12 mouse cellular contexts compared by ENCODE assay signal in genomic region chr2:63280911-63281310, GRCm38 (mm10).
DNase-seq lines count a peak whose midpoint lies in the region.
"Had no signal": no experiment of that assay in that cellular context is flagged by ENCODE, and none has a peak within 500 bp of the region (broad histone marks: within the 10 kb centered on the region; RNA-seq: fewer than 3 reads in every experiment).

No protein-coding gene starts in this region.

- peak; percentile 7 to 34 for DNase-seq in cerebellum, postnatal 14 days
- no peak for DNase-seq in cerebellum, adult 9-10 months
- DNase-seq in kidney, adult 9 months, result peak; percentile 53
- peak; percentile 8 to 29 for DNase-seq in kidney, postnatal 25 days
- DNase-seq in lung, postnatal 25 days (ENCODE audit: low spot score), result no peak
- DNase-seq in ovary, adult 18-20 months (ENCODE audit: low spot score), result no peak
- no peak for DNase-seq in liver
- DNase-seq: adrenal gland, postnatal 14 days; cerebellum, adult 11-12 months; gastrocnemius, postnatal 36 days; heart, postnatal 4 days; thymus, adult 2 months had no signal

Comparison
In these comparisons a context has a peak if more than half of its experiments do, and no peak if none do; other contexts are left out.
1. DNase-seq: peak in cerebellum, postnatal 14 days (2 of 2), kidney, adult 9 months (single experiment) and kidney, postnatal 25 days (2 of 2); none in cerebellum, adult 9-10 months (single experiment), lung, postnatal 25 days (single experiment), ovary, adult 18-20 months (single experiment) and liver (single experiment).